Mouse (Mus musculus) erythroblast, adult 5-6 weeks (primary cell): ENCODE measurements around the gene Aggf1. TPM values are rescaled to one million over a fixed set of nuclear protein-coding genes. Genes with fewer than 3 reads are reported as not detected.

ENCODE experiments used
- ATAC-seq: replicated peaks from 2 replicates; pipeline ENCODE4 v1.8.0; 2016; ENCODE audit warnings: moderate number of reproducible peaks, mild to moderate bottlenecking, moderate TSS enrichment, inconsistent platforms; ENCODE audit not compliant: poor library complexity, low FRiP score, severe bottlenecking
- total RNA-seq, 2 experiments: library from RNA; stranded (forward) in 1 of 2; stranded (reverse) in 1 of 2; fragments of 150-400 nt in 1 of 2; fragments of 200-764, 138-1000 nt in 1 of 2; gene quantifications; 2 replicates each; pipeline versions ENCODE4 v1.2.3 to v1.2.4; 2015 to 2017; ENCODE audit warnings: low replicate concordance in 2 of 2

Aggf1 gene
- total RNA-seq, 2 experiments from 2014 or later = 18.1 to 19.8 TPM

GRCm38 (mm10) chr13:95336122-95336677, 39.0 kb downstream of the Aggf1 start:
- no peak for ATAC-seq

GRCm38 (mm10) chr13:95332086-95332899, 42.9 kb downstream of the Aggf1 start:
- ATAC-seq = no peak

DNA sequence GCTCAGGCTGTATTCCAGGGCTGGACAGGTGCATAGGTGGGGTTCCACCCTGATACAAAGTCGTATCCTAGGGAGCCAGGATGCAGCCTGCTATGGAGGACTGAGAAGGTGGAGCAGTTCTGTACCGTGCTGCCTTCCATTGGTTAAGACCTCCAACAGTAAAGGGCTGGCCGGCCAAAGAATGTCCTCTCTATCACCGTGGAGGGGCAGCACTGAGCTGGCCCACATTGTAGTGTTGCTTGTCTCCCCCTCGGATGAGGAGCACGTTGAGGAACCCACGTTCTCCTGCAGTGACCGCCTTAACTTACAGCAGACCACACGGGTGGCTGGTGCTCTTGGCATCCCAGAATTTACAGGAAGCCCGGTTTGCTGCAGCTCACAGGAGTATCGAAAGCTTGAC, 44.6 kb downstream of the Aggf1 start:
- no peak for ATAC-seq

DNA sequence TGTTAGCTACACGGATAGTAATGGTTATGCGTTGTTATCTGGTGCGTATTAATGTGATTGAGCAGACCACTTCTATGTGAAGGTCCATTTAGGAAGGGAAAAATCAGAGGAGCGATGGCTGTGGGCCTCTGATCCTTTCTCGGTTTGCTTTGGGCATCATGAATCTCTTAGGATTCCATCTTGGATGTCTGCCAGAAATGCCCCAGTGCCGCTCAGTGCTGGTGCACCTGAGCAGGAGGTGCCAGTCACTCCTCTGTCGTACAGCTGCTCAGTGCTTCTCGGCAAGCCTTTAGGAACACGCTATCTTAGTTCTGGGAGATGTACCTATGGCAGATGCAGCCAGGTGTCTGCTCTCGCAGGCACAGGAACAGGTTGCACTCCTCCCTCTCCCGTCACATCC, 46.4 kb downstream of the Aggf1 start:
- ATAC-seq = no peak

DNA sequence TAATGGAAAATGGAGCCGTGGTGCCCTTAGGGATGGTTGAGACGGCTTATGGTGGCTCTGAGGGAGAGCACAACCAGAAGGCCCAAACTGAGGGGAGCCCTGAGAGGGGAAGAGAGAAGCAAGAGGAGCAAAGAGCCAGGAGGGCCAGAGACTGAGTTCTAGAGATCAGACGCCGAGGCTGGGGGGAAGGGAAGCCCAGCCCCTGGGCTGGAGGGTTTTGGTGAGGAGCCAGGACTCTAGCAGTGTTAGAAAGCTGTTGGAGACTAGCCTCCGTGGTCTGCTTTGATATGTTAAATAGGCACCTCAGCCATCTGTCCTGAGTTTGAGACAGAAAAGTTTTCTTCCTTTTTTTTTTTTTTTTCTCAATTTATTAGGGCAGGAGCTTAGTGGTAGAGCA, 47.8 kb downstream of the Aggf1 start:
- no peak for ATAC-seq

DNA sequence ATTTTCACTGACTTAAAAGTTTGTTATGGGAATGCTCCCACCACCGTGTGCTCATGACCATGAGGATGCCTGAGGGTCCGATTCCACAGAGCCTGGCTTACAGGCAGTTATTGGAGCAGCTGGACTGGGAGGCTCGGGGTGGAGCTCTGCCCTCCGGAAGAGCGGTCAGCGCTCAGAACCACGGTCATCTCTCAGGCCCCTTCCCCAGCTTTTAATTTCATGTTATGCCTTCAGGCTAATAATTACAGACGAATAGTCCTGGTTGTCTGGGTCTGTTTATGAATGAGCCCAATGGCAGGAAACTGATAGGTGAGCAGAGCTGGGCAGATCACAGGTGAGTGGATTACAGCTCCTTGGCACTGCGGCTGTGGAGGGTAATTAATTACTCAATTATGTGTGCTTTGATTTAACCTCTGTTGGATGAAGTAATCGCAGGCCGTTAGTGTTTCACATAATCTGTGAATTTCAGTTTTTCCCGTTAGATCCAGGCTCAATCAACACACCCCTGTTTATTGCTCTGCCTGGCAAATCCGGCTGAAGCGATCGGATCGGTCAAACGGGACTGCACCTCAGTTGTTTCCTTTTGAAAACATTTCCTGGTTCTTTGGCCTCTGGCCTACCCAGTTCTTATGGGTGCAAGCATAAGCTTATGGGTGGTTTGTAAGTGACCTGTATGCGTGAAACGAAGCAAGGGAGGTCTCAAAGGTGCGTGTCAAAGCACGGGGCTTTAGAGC, 48.4 kb downstream of the Aggf1 start:
- no peak for ATAC-seq

DNA sequence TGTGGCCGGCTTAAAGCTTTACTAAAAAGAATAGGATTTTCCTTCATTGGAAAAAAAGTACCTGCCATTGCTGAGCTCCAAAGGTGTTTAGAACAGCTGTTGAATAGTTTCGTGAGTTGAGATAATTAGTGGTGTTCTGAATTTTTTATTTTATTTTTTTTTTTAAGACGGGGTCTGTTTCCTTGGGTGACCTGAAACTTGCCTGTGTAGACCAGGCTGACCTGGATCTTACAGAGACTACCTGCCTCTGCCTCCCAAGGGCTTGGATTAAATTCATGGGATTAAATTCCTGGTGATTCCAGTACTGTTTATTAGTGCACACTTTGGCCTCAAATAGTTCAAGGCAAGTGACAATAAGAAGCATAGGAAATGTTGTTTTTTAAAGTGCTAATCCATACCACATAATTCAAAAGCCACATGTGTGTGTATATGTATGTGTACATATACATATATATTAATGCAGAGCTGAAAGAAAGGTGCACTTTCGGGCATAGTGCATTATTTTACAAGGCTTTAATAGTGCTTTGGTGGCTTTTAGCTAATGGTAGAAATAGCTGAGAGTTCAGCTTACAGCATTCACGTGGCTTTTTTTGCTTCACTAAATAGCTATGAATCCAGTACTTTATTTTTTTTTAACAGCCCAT, 49.1 kb downstream of the Aggf1 start:
- no peak for ATAC-seq

- ATAC-seq = no peak
These were observed 49.9 kb downstream of the Aggf1 start for GRCm38 (mm10) chr13:95325080-95325906.

GRCm38 (mm10) chr13:95324626-95325079, 50.5 kb downstream of the Aggf1 start:
- no peak for ATAC-seq

GRCm38 (mm10) chr13:95323950-95324625, 51.1 kb downstream of the Aggf1 start:
- no peak for ATAC-seq

DNA sequence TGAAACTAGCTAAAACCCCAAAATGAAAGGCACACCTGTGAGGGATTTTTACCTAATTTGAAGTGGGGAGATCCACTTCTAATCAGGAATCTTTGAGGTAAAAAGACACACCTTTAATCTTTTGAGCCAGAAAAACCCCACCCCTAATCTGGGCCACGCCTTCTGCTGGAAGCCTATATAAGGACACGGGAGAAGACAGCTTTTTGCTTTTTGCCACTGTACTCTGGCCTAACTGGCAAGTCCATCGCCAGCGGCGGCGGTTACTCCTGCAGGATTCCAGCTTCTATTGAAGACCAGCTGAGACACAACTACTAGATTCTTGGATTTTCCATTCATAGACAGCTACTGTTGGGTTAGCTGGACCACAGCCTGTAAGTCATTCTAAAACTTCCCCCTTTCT, 51.8 kb downstream of the Aggf1 start, which contains the start of gene Zbed3:
Gene Zbed3 (plus strand): TSS at position 213 of the 400 bp plus-strand sequence.
- ATAC-seq = no peak

GRCm38 (mm10) chr13:95320451-95320850, 54.7 kb downstream of the Aggf1 start:
- no peak for ATAC-seq

DNA sequence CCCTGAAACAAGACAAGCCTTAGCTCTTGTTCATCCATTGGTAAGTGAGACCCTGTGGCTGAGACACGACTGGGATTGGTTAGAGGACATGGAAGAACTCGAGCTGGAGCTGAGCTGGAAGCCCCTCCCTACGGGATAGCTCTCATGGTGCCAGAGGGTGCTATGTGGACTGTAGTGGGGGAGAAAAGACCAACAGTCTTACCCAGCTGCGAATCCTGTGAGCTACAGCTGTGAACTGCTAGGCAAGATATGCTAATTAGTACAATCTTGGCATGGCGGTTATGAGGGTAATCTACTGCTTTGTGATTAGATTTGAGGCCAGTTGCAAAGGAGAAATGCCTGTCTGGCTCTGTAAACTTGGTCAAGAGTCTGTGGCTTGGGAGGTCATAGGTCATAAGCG, 56.0 kb downstream of the Aggf1 start:
- ATAC-seq = no peak

- no peak for ATAC-seq
These were observed 63.1 kb downstream of the Aggf1 start for GRCm38 (mm10) chr13:95312016-95312415.

- ATAC-seq = no peak
These were observed 68.0 kb downstream of the Aggf1 start for GRCm38 (mm10) chr13:95307100-95307655.

GRCm38 (mm10) chr13:95306596-95306995, 68.6 kb downstream of the Aggf1 start:
- ATAC-seq = no peak
